Mouse (Mus musculus): ENCODE measurements around the gene Tut1. TPM values are rescaled to one million over a fixed set of nuclear protein-coding genes. Genes with fewer than 3 reads are reported as not detected.
A peak's percentile ranks its signal among the peaks of the same experiment; 100 is the strongest.

Tut1 gene
- polyA plus RNA-seq (2012; rRNA removed) (28.6 and 33.6 TPM in 2 replicates), polyA plus RNA-seq (2014; fragmentation: Nextera tagmentation; extraction: Ambion mirVana) (27.6 and 29.2 TPM in 2 replicates)

GRCm38 (mm10) chr19:8953135-8954039, at the start of gene Tut1:
TSS of gene Tut1 (plus strand) at chr19:8953847.
- Histone ChIP-seq H3K9ac (ENCODE audit: low read depth, low read length, severe bottlenecking) (peak within 1 kb of the TSS; percentile 69), H3K4me1 (ENCODE audit: control insufficient read depth, insufficient read depth, low read length) (peaks cover 8% of the 10 kb centered on the region), H3K4me2 (replicated peaks; ENCODE audit: low read depth, low read length, severe bottlenecking) (peak within 1 kb of the TSS; percentile 76), H3K9me3 (ENCODE audit: control insufficient read depth, low read length) (no peaks in the 10 kb centered on the region), H3K4me3 (replicated peaks; ENCODE audit: low read length) (peak within 1 kb of the TSS; percentile 68), H3K36me3 (ENCODE audit: control insufficient read depth, insufficient read depth, low read length) (peaks cover 68% of the 10 kb centered on the region), H3K27ac (replicated peaks; ENCODE audit: low read depth, low read length) (peak within 1 kb of the TSS; percentile 71), H3K27me3 (ENCODE audit: control insufficient read depth, insufficient read depth, low read length) (no peaks in the 10 kb centered on the region)
- 4% methylated on average over 46 of the region's 46 CpGs for WGBS
- DNase-seq (ENCODE audit: low spot score) (peak; percentile 99), ATAC-seq (ENCODE audit: low FRiP score, low read depth) (peak; percentile 97)
- peak; percentile 46; the same call in 1 of the 2 replicates for TF ChIP-seq POLR2A (IDR thresholded peaks at IDR 0.05; ENCODE audit: borderline replicate concordance, extremely low read depth, insufficient read depth, insufficient read length)

DNA sequence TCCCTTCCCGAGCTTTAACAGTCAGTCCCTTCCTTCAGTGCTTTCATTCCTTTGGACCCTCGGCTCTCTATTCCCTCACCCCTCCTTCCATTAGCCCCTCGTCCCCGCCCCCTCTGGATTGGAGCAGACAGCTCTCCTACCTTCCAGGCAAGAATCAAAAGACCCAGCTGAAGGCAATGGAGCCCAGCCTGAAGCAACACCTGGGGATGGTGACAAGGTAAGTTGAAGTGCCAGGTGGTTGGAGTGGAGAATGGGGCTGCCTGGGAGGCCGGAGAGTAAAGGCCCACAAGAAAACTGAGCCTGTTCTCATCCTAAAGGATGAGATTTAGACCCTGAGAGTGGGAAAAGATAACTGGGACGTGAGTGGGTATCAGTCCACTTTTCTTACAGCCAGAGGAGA, 45.1 kb upstream of the Tut1 start:
- 85% methylated on average over 6 of the region's 6 CpGs for WGBS
- H3K36me3 ChIP-seq (ENCODE audit: control insufficient read depth, insufficient read depth, low read length), result peaks cover 97% of the 10 kb centered on the region
- no peaks in the 10 kb centered on the region for H3K4me1 ChIP-seq (ENCODE audit: control insufficient read depth, insufficient read depth, low read length)

GRCm38 (mm10) chr19:8911810-8912209, 41.8 kb upstream of the Tut1 start:
- ATAC-seq (ENCODE audit: low FRiP score, low read depth), result no peak
- 95% methylated on average over 5 of the region's 5 CpGs for WGBS

More for the DNA sequence above, 45.1 kb upstream of the Tut1 start:
- Histone ChIP-seq H3K4me3 (replicated peaks; ENCODE audit: low read length) (no peak overlapping the region), H3K9me3 (ENCODE audit: control insufficient read depth, low read length) (no peaks in the 10 kb centered on the region), H3K27me3 (ENCODE audit: control insufficient read depth, insufficient read depth, low read length) (no peaks in the 10 kb centered on the region), H3K9ac (ENCODE audit: low read depth, low read length, severe bottlenecking) (no peak overlapping the region), H3K4me2 (replicated peaks; ENCODE audit: low read depth, low read length, severe bottlenecking) (no peak overlapping the region), H3K27ac (replicated peaks; ENCODE audit: low read depth, low read length) (no peak overlapping the region)
- DNase-seq (ENCODE audit: low spot score) (no peak), ATAC-seq (ENCODE audit: low FRiP score, low read depth) (no peak)
- no peak for TF ChIP-seq POLR2A (IDR thresholded peaks at IDR 0.05; ENCODE audit: borderline replicate concordance, extremely low read depth, insufficient read depth, insufficient read length)

GRCm38 (mm10) chr19:8914212-8914611, 39.4 kb upstream of the Tut1 start:
- H3K9ac ChIP-seq (ENCODE audit: low read depth, low read length, severe bottlenecking), result no peak overlapping the region
- H3K36me3 ChIP-seq (ENCODE audit: control insufficient read depth, insufficient read depth, low read length), result peaks cover 83% of the 10 kb centered on the region
- WGBS, result 93% methylated on average over 3 of the region's 3 CpGs
- H3K27me3 ChIP-seq (ENCODE audit: control insufficient read depth, insufficient read depth, low read length), result no peaks in the 10 kb centered on the region
- H3K4me2 ChIP-seq (replicated peaks; ENCODE audit: low read depth, low read length, severe bottlenecking), result no peak overlapping the region
- no peak for TF ChIP-seq POLR2A (IDR thresholded peaks at IDR 0.05; ENCODE audit: borderline replicate concordance, extremely low read depth, insufficient read depth, insufficient read length)
- H3K4me1 ChIP-seq (ENCODE audit: control insufficient read depth, insufficient read depth, low read length), result no peaks in the 10 kb centered on the region
- H3K4me3 ChIP-seq (replicated peaks; ENCODE audit: low read length), result no peak overlapping the region
- H3K9me3 ChIP-seq (ENCODE audit: control insufficient read depth, low read length), result no peaks in the 10 kb centered on the region
- DNase-seq (ENCODE audit: low spot score) (no peak), ATAC-seq (ENCODE audit: low FRiP score, low read depth) (no peak)
- H3K27ac ChIP-seq (replicated peaks; ENCODE audit: low read depth, low read length), result no peak overlapping the region

More at GRCm38 (mm10) chr19:8911810-8912209, 41.8 kb upstream of the Tut1 start:
- no peak overlapping the region for H3K27ac ChIP-seq (replicated peaks; ENCODE audit: low read depth, low read length)
- H3K36me3 ChIP-seq (ENCODE audit: control insufficient read depth, insufficient read depth, low read length), result peaks cover 98% of the 10 kb centered on the region
- no peaks in the 10 kb centered on the region for H3K9me3 ChIP-seq (ENCODE audit: control insufficient read depth, low read length)
- H3K4me3 ChIP-seq (replicated peaks; ENCODE audit: low read length), result no peak overlapping the region
- no peak overlapping the region for H3K9ac ChIP-seq (ENCODE audit: low read depth, low read length, severe bottlenecking)
- H3K27me3 ChIP-seq (ENCODE audit: control insufficient read depth, insufficient read depth, low read length), result no peaks in the 10 kb centered on the region
- H3K4me2 ChIP-seq (replicated peaks; ENCODE audit: low read depth, low read length, severe bottlenecking), result no peak overlapping the region
- no peak for DNase-seq (ENCODE audit: low spot score)
- no peaks in the 10 kb centered on the region for H3K4me1 ChIP-seq (ENCODE audit: control insufficient read depth, insufficient read depth, low read length)
- TF ChIP-seq POLR2A (IDR thresholded peaks at IDR 0.05; ENCODE audit: borderline replicate concordance, extremely low read depth, insufficient read depth, insufficient read length), result no peak

GRCm38 (mm10) chr19:8919000-8919399, 34.6 kb upstream of the Tut1 start:
- Histone ChIP-seq H3K9ac (ENCODE audit: low read depth, low read length, severe bottlenecking) (no peak overlapping the region), H3K36me3 (ENCODE audit: control insufficient read depth, insufficient read depth, low read length) (peaks cover 39% of the 10 kb centered on the region), H3K27ac (replicated peaks; ENCODE audit: low read depth, low read length) (no peak overlapping the region), H3K4me2 (replicated peaks; ENCODE audit: low read depth, low read length, severe bottlenecking) (no peak overlapping the region), H3K9me3 (ENCODE audit: control insufficient read depth, low read length) (no peaks in the 10 kb centered on the region), H3K4me1 (ENCODE audit: control insufficient read depth, insufficient read depth, low read length) (peaks cover 13% of the 10 kb centered on the region), H3K27me3 (ENCODE audit: control insufficient read depth, insufficient read depth, low read length) (no peaks in the 10 kb centered on the region), H3K4me3 (replicated peaks; ENCODE audit: low read length) (no peak overlapping the region)
- WGBS, result 91% methylated on average over 3 of the region's 3 CpGs
- DNase-seq (ENCODE audit: low spot score) (no peak), ATAC-seq (ENCODE audit: low FRiP score, low read depth) (no peak)
- no peak for TF ChIP-seq POLR2A (IDR thresholded peaks at IDR 0.05; ENCODE audit: borderline replicate concordance, extremely low read depth, insufficient read depth, insufficient read length)
